Mouse (Mus musculus): ENCODE measurements around the gene Prune2. TPM values are rescaled to one million over a fixed set of nuclear protein-coding genes. Genes with fewer than 3 reads are reported as not detected.

Gene Prune2
- total RNA-seq, 2 experiments from 2014 or later = 10.5 to 13.5 TPM

DNA sequence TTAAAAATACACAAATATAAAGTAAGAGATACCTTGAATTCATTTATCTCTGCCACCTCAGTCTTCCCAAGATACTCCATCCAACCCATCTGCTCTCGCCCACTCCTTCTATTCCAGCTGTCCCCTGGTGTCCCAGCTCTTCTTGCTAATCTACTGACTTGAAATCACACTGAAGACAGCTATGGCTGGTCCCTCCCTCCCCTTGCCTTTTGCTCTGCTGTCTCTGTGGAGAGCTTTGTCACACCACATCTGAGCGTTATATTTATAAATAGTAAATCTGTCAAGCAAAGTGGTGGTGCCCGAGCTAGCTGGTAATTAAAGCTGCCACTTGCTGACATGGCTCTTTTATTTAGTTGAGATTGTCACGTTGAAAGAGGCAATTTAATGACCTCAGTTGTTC, 224.6 kb downstream of the Prune2 start:
- no peak for DNase-seq (ENCODE audit: low spot score)

DNA sequence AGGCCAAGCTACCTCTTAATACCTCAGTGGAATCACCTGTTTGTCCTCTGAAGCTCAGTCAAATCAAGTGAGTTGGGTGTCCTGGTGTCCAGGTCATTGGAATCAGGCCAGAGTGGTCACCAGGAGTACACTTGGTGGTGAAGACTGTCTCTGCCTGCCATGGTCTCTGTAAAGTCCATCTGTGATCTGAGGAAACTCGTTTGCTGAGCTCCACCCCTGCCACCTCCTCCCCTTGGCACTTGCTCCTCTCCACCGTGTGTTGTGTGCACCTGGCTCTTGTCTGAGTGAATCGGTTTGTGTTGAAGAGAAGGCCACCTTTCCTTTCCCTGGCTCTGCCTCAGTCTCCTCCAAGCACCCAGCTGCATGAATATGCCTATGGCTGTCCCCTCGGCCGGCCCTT, 238.8 kb downstream of the Prune2 start:
- no peak for DNase-seq (ENCODE audit: low spot score)

DNA sequence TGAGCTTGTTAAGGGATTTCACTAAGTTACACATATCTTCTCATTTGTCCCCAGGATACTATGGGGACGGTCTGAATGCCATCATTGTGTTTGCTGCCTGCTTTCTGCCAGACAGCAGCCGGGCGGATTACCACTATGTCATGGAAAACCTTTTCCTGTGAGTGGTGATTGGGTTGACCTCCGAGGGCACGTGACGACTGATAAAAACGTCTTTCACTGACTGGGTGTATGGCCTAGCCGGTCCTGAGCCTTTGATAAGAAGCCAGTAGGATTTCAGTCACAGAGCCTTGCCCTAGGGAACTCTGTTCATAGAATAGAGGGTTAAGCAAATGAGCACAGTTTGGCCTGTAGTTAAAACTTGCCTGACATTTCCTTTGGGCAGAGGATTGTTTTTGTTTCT, 243.1 kb downstream of the Prune2 start:
- DNase-seq (ENCODE audit: low spot score) = no peak

GRCm38 (mm10) chr19:17207141-17207540, 251.2 kb downstream of the Prune2 start:
- DNase-seq (ENCODE audit: low spot score) = no peak

GRCm38 (mm10) chr19:17210541-17210940, 254.6 kb downstream of the Prune2 start:
- DNase-seq (ENCODE audit: low spot score) = no peak

DNA sequence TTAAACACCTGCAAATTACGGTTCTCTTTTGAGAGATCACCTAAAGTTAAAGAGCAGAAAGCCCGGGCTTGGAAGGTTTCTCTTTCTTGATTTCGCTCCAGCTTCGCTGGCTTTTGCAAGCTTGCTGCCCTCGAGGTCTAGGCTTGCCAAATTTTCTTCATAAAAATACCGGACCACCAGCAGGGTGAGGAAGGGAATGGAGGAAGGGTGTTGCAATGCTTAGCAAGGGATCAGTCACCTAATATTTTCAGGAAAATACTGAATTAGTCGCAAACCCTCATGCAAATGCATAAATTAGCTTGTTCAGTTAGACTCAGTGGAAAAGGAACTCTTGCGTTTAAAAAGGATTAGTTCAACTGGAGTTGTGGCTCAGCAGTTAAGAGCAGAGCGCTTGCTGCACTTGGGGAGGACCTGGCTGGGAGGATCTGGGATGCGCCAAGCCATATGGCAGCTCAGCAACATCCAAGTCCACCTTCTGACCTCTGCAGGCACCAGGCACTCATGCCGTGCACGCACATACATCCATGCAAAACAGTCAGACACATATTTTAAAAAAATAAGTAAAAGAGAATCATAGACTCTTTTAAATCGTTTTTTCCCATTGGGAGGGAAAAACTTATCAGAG, 259.1 kb downstream of the Prune2 start:
- DNase-seq (ENCODE audit: low spot score) = no peak

DNA sequence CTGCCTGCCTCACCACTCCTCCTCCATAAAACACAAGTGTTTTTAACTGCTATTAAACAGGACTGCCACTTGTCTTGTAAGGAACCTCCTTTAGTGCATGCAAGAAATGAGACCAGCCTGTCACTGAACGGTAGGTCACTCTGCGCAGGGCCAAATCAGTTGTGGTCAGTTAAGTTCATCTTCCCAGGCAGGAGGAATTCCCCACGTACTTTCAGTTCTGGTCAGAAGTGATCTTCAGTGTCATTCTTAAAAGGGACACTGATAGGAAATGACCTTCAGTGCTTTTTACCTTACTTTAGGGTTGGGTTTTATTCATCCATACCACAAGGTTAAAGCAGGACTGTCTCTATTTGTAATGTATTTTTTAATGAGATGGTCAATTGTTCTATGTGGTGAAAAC, 262.3 kb downstream of the Prune2 start:
- DNase-seq (ENCODE audit: low spot score) = no peak

DNA sequence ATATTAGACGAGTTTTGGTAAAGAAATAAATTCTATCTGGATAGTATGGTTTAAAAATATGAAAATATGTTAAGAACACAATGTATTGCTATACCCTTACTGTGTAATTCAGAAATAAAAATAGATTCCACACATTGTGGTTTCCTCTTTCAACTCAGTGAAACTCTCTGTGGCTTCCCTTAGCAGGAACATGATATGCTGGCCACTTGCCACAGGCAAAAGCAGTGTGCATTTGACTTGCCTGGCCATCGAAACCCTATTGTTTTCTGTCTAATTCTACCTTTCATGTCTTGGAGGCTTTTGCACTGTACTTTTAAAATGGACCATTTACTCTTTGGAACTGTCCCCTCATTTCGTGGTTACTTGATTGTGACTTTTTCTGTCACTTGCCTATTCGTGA, 267.9 kb downstream of the Prune2 start:
- DNase-seq (ENCODE audit: low spot score) = no peak

DNA sequence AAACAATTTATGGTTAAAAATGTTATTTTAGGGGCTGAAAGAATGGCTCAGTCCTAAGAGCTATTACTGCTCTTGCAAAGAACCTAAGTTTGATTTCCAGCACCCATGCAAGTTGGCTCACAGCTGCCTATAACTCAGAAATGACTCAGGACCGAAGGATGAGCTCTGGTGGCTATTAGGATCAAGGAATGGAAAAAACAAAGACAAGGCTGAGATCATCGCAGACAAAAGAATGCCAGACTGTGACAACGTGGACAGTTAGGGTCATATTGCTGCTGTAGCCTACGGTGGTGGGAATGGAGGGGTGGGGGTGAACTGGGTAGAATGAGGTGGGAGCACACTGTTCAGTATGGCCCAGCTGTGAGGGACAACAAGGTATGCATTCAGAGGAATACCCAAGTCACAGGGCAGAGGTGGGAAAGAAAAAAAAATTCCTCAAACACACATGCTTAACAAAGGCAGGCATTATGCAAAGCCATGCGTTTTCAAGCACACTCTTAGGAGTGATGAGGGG, 269.7 kb downstream of the Prune2 start:
- DNase-seq (ENCODE audit: low spot score) = no peak

DNA sequence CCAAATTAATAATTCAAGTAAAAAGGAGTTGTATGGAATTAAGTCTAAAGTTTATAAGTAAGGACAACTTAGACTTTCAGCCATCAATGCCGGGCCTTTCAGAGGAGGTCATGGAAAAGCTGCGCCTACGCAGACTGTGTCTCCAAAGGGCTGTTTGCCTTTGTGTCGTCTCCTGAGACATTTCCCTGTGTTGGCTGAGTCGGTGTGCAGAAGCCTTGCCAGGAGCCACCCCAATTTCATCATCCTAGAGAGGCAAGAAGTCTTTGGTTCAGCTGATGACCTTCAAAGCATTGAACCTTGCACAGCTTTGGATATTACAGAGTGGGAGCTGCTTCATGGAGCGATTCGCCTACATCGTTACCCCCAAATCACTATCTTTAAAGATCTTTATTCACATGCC, 270.2 kb downstream of the Prune2 start:
- DNase-seq (ENCODE audit: low spot score) = no peak

DNA sequence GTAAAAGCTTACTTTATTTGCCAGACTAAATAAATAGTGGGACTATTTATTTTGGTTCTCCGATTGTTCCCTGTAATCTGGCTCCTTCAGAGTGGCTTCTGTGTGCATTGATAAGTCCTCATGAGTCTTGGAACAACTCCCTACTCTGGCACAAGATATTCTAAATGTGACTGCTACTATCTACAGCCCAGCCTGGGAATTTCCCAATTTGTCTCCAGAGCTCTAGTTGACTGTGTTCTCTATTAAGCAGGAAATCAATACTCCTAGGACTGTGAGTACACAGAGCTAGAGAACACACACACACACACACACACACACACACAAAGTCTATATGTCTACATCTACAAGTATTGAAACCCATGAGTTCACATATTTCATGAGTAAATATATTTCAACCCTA, 274.1 kb downstream of the Prune2 start:
- DNase-seq (ENCODE audit: low spot score) = no peak

- no peak for DNase-seq (ENCODE audit: low spot score)
Measured at GRCm38 (mm10) chr19:17238471-17238870, 282.6 kb downstream of the Prune2 start.

DNA sequence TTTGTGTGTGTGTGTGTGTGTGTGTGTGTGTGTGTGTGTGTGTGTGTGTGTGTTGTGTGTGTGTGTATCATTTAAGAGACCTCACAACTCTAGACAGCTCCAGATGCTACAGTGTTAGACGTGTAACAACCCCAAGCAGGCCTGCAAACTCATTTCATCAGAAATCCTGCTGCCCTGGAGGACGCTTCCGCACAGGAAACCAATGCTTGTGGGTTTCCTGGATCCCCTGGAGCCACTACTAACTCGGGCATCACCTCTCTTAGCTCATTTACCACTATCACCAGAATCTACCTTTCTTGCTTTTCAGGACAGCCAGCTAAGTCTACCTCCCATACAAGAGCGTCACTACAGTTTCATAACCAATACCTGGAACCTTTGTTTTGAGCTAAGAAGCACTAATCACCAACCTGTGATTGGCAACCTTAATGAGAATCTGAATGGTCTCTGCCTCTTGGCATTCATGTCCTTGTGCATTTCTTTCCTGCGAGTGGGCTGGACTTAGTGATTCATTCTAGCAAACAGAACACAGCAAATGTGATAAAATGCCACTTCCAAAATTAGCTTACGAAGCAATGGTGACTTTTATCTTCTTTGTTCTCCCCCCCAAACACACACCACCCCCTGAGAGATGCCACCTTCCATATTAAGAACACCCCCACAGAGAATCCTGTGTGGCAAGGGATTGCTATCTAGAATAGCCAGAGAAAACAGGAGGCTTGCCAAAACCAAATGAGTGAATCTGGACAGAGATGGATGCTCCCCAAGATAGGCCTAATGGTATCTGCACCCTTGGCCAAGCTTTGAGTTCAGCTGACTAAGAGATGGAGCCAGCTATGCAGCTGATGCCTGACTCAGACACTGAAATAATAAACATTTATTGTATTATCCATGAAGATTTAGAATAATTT, 284.5 kb downstream of the Prune2 start:
- DNase-seq (ENCODE audit: low spot score) = no peak

DNA sequence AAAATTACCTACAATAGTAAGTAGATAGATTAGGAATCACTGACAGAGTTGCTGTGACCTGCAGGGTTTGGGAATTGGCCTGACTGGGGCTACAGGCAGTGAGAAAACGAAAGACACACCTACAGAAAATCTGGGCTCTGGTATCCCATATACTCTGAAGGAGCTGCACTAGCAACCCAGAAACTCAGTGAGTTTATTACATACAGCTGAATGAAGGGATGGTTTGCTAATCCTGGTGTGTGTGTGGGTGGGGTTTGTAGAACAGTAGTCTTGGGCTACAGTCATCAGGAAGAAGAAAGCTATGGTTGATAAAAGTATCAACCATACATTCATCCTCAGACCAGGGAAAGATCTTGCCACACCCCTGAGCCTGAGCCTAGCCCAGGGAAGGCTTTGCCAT, 285.3 kb downstream of the Prune2 start:
- DNase-seq (ENCODE audit: low spot score) = no peak

- DNase-seq (ENCODE audit: low spot score) = no peak
Measured at GRCm38 (mm10) chr19:17242962-17243361, 287.0 kb downstream of the Prune2 start.

DNA sequence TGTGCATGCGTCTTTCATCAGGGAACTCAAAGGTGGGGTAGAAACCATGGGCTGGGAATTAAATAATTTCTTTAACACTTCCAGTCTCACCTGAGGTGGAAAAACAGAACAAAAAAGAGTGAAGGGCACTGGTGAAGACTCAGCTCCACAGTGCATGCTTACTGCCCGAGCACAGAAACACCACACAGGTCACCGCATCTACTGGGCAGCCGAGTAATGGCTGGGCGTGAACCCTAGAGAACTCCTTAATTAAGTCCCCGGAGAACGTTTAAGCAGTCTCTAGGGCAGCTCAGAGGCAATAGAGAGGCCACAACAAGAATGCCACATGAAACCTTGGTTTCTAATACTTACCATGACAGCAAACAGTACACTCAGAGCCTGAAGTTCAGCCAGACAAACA, 288.6 kb downstream of the Prune2 start:
- DNase-seq (ENCODE audit: low spot score) = no peak

GRCm38 (mm10) chr19:17247352-17247925, 291.5 kb downstream of the Prune2 start:
- DNase-seq (ENCODE audit: low spot score) = no peak

DNA sequence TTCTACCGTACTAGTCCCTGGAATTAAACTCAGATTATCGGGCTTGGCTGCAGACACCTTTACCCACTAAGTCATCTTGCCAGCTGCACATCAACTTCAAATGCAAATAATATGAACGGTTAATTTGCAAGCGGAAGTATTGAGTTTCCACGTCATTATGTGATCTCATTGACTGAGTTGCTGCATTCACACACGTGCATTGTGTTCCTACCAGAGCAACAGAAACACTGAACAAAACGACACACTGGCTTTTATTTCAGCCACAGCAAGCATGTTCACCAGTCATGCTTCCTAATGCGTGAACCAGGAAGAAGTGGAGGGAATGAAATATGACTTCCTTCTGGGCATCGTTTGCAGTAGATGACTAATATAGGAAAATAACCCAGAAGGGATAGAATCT, 293.8 kb downstream of the Prune2 start:
- DNase-seq (ENCODE audit: low spot score) = no peak

GRCm38 (mm10) chr19:17250801-17251200, 294.9 kb downstream of the Prune2 start:
- no peak for DNase-seq (ENCODE audit: low spot score)

- no peak for DNase-seq (ENCODE audit: low spot score)
Measured at GRCm38 (mm10) chr19:17251453-17251852, 295.5 kb downstream of the Prune2 start.

GRCm38 (mm10) chr19:17252845-17253244, 296.9 kb downstream of the Prune2 start:
- no peak for DNase-seq (ENCODE audit: low spot score)

GRCm38 (mm10) chr19:17255511-17255910, 299.6 kb downstream of the Prune2 start:
- DNase-seq (ENCODE audit: low spot score) = no peak

All from gastrocnemius, adult 18-20 months (tissue).